Mouse (Mus musculus) lung, postnatal 0 days (tissue): ENCODE data around the gene Pdlim4. TPM values are rescaled to one million over a fixed set of nuclear protein-coding genes. Genes with fewer than 3 reads are reported as not detected.

Experiments used
- ATAC-seq: fragments of 200-750 bp; cut with Nextera tagmentation; 2 replicates; pipeline ENCODE4 v1.8.0; 2017; ENCODE audit warnings: moderate library complexity
- DNase-seq: peaks from one replicate; pipeline ENCODE4 v3.0.0-alpha.2; 2016; ENCODE audit warnings: low spot score
- H3K27ac ChIP-seq: fragments of 300-500 bp; sonication (generic); 2 replicates; pipeline ENCODE4 v1.5.1; 2014; ENCODE audit warnings: antibody characterized with exemption, mild to moderate bottlenecking, low read length, mixed read lengths
- H3K27me3 ChIP-seq: fragments of 300-500 bp; sonication (generic); replicated peaks from 2 replicates; pipeline ENCODE4 v1.6.1; 2014; ENCODE audit warnings: low read length, mixed read lengths; ENCODE audit not compliant: insufficient read depth
- H3K36me3 ChIP-seq: fragments of 300-500 bp; sonication (generic); 2 replicates; pipeline ENCODE4 v1.6.1; 2014; ENCODE audit warnings: low read length, mixed read lengths; ENCODE audit not compliant: insufficient read depth
- H3K4me1 ChIP-seq: fragments of 300-500 bp; sonication (generic); 2 replicates; pipeline ENCODE4 v1.6.1; 2014; ENCODE audit warnings: antibody characterized with exemption, low read depth, low read length, mixed read lengths; ENCODE audit not compliant: insufficient read depth
- H3K4me2 ChIP-seq: fragments of 300-500 bp; sonication (generic); replicated peaks from 2 replicates; pipeline ENCODE4 v1.6.1; 2014; ENCODE audit warnings: low read depth, mild to moderate bottlenecking, low read length, moderate library complexity, mixed read lengths
- H3K4me3 ChIP-seq: fragments of 300-500 bp; sonication (generic); 2 replicates; pipeline ENCODE4 v1.5.1; 2014; ENCODE audit warnings: low read depth, low read length
- H3K9ac ChIP-seq: fragments of 300-500 bp; sonication (generic); replicated peaks from 2 replicates; pipeline ENCODE4 v1.6.1; 2014; ENCODE audit warnings: low read depth, mild to moderate bottlenecking
- H3K9me3 ChIP-seq: fragments of 300-500 bp; sonication (generic); 2 replicates; pipeline ENCODE4 v1.6.1; 2016; ENCODE audit warnings: low read length, mixed read lengths
- CTCF ChIP-seq: IDR thresholded peaks from 2 replicates; pipeline ENCODE4 v1.5.1; 2016; ENCODE audit warnings: antibody characterized with exemption, mild to moderate bottlenecking
- EP300 ChIP-seq: IDR thresholded peaks from 2 replicates; pipeline ENCODE4 v1.6.1; 2016; ENCODE audit warnings: antibody characterized with exemption, mild to moderate bottlenecking, control low read depth
- WGBS: fragments of 180-500 bp; shearing (Covaris S2); extraction: QIAGEN DNeasy Blood & Tissue Kit; methylation state at CpG from one replicate; pipeline ENCODE4 v1.1.7; 2014; 5-methylcytosine and 5-hydroxymethylcytosine counted together
- polyA plus RNA-seq: library from polyadenylated mRNA; unstranded; fragments of >200 nt; fragmentation: Nextera tagmentation; extraction: Ambion mirVana; gene quantifications from 2 replicates; pipeline ENCODE4 v1.2.1, GENCODE M21; 2015

Gene Pdlim4
- polyA plus RNA-seq, 1 experiment from 2014 or later: 8.6 TPM

DNA sequence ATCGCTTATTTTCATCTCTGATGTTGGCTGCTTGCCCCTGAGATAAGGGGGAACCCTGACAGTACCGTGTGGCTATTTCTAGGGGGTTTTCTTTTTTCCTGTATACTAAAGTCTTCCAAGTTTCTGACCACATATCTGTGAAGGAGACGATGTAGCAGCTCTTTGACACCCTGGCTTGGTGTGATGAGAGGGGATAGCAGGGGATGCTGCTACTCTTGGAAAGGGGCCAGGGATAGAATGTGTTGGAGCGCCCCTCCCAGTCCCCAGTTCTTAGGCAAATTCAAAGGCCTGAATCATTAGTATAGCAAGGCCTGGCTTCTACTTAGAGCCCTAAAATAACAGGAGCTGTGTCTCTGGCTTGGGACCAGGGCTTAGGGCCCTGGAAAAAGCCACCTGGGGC, 44.5 kb upstream of the Pdlim4 start:
- Histone ChIP-seq H3K27me3 (no peaks in the 10 kb centered on the region), H3K36me3 (peaks cover 8% of the 10 kb centered on the region; the same call in 1 of the 2 replicates), H3K4me3 (no peak overlapping the region), H3K4me2 (peak overlapping the region; percentile 47), H3K9me3 (no peaks in the 10 kb centered on the region), H3K4me1 (peaks cover 9% of the 10 kb centered on the region; the same call in 1 of the 2 replicates), H3K9ac (0 out of 2 replicates have a peak overlapping the region, but pooled peaks have one; percentile 19), H3K27ac (peak overlapping the region; percentile 71)
- DNase-seq (peak; percentile 63), ATAC-seq (peak; percentile 23)
- TF ChIP-seq EP300 (0 out of 2 replicates have a peak, but pooled peaks have one; percentile 58), CTCF (no peak)
- WGBS: 17% methylated on average over 4 of the region's 4 CpGs

DNA sequence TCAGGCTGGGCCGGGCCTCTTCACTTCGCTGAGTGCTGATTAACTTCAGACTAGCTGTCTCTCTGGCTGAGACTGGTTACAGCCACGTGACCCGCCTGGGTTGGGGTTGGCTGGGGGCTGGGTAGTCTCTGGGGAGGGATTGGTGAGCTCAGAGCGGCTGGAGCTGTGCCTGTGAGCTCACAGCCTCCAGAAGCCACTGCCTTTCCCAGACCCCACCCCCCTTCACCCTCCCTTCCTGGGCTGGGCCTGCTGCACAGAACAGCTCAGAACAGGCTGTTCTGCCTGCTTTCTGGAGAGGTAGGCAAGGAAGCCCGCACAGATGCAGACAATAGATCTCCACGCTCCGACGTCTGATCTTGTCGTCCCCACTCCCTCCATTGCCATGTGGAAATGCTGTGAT, 44.1 kb upstream of the Pdlim4 start:
- Histone ChIP-seq H3K4me3 (no peak overlapping the region), H3K27ac (peak overlapping the region; percentile 71), H3K27me3 (no peaks in the 10 kb centered on the region), H3K9me3 (no peaks in the 10 kb centered on the region), H3K9ac (no peak overlapping the region), H3K4me1 (peaks cover 9% of the 10 kb centered on the region; the same call in 1 of the 2 replicates), H3K36me3 (peaks cover 8% of the 10 kb centered on the region; the same call in 1 of the 2 replicates), H3K4me2 (peak overlapping the region; percentile 47)
- ATAC-seq: peak; percentile 99
- TF ChIP-seq CTCF: no peak
- TF ChIP-seq EP300: peak; percentile 87; the same call in 1 of the 2 replicates
- 2% methylated on average over 10 of the region's 10 CpGs for WGBS
- peak; percentile 96 for DNase-seq

DNA sequence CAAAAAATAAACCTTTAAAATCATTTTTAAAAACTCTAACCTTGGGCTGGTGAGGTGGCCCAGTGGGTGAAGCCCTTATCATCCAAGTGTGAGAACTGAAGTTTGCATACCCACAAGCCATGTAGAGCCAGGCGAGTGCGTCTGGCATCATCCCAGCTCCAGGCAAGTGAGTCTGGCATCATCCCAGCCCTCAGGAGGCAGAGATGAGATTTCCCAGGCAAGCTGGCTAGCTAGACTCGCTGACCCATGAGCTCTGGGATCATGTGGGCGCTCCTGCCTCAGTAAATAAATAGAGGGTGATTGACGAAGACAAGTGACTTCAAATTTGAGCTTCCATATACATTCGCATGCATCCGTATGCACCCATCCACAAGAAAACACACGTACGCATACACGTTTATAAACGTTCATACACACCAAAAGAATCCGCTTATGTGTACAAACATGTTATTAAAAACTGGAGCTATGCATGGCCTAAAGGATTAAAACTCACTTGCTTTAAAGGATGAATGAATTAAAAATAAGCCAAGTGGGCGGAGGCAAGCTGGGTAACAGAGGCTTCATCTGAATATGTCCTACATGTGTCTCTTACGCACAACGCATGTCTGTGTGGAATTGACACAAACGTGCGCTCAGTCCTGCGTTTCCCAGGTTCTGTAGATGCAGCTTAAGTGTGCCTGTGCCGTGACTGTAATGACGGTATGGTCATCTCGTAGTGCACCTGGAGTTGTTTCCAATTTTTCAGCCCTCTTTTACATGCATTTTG, 43.3 kb upstream of the Pdlim4 start:
- H3K9ac ChIP-seq: no peak overlapping the region
- TF ChIP-seq EP300: no peak
- no peak for TF ChIP-seq CTCF
- H3K27me3 ChIP-seq: no peaks in the 10 kb centered on the region
- ATAC-seq (no peak), DNase-seq (peak; percentile 36)
- H3K4me1 ChIP-seq: peaks cover 11% of the 10 kb centered on the region; the same call in 1 of the 2 replicates
- H3K9me3 ChIP-seq: no peaks in the 10 kb centered on the region
- peak overlapping the region; percentile 47; the same call in 1 of the 2 replicates for H3K4me2 ChIP-seq
- H3K27ac ChIP-seq: peak overlapping the region; percentile 57; the same call in 1 of the 2 replicates
- H3K4me3 ChIP-seq: no peak overlapping the region
- 0 out of 2 replicates have a peak, but pooled peaks cover 3% of the 10 kb centered on the region for H3K36me3 ChIP-seq
- 64% methylated on average over 21 of the region's 21 CpGs for WGBS

DNA sequence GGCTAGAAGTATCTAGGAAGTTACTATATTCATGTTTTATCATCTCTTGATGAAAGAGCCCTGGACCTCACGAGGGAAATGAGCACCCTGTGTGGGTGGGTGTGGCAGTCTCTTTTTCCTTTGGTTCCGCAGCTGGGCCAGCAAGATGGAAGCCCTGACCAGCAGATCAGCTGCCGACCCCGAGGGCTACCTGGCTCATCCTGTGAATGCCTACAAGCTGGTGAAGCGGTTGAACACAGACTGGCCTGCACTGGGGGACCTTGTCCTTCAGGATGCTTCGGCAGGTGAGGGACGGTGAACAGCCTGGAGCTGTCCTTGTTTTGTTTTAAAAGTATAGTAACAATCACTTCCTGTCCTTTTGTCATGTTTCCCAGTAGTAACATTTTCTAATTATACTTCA, 42.5 kb upstream of the Pdlim4 start:
- TF ChIP-seq CTCF (no peak), EP300 (no peak)
- no peaks in the 10 kb centered on the region for H3K9me3 ChIP-seq
- no peaks in the 10 kb centered on the region for H3K27me3 ChIP-seq
- H3K4me2 ChIP-seq: no peak overlapping the region
- peaks cover 14% of the 10 kb centered on the region; the same call in 1 of the 2 replicates for H3K4me1 ChIP-seq
- WGBS: 84% methylated on average over 7 of the region's 7 CpGs
- no peak for DNase-seq
- no peak overlapping the region for H3K4me3 ChIP-seq
- H3K9ac ChIP-seq: no peak overlapping the region
- ATAC-seq: no peak
- no peaks in the 10 kb centered on the region for H3K36me3 ChIP-seq
- no peak overlapping the region for H3K27ac ChIP-seq

DNA sequence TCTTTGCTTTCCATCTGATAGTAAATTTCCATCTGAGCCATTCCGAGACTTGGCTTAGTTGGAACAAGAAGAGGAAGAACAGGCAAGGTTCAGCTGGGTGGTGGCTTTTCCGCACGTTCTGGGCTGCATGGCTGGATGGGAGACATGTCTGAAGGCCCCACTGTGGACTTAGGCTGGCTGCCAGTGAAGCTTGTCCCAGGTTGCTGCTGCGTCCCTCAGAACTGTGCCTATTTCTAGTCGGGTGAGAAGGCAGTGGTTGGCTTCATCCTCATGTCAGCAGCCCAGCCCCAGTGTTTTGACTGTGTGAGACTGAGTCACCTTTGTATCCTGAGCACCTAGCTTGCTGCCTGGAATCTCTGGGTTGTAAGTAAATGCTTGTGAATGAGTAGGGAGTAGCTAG, 40.1 kb upstream of the Pdlim4 start:
- Histone ChIP-seq H3K36me3 (no peaks in the 10 kb centered on the region), H3K9me3 (no peaks in the 10 kb centered on the region), H3K27ac (no peak overlapping the region), H3K4me3 (no peak overlapping the region), H3K4me1 (peaks cover 10% of the 10 kb centered on the region; the same call in 1 of the 2 replicates), H3K9ac (no peak overlapping the region), H3K27me3 (no peaks in the 10 kb centered on the region), H3K4me2 (no peak overlapping the region)
- ATAC-seq (no peak), DNase-seq (peak; percentile 44)
- TF ChIP-seq CTCF (no peak), EP300 (no peak)
- 49% methylated on average over 5 of the region's 5 CpGs for WGBS

DNA sequence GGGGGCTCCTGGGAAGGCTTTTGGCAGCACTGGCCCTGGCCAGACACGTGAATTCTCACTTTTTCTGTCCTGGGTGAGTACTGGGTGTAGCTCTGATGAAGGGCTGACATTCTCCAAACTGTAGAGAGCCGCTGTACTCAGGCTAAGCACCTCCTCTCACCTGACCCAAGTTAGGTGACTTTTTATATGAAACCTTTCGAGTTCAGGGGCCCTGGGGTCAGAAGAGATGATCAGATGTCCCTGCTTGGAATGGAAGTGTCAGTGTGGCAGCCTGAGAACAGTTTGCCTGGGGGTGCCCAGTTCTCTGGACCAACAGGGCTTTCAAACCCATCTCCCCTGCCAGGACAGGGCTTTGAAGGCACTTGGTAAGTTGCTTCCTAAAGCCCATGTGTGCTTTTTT, 39.3 kb upstream of the Pdlim4 start:
- Histone ChIP-seq H3K4me1 (peaks cover 5% of the 10 kb centered on the region; the same call in 1 of the 2 replicates), H3K27ac (peak overlapping the region; percentile 43; the same call in 1 of the 2 replicates), H3K36me3 (no peaks in the 10 kb centered on the region), H3K27me3 (no peaks in the 10 kb centered on the region), H3K4me2 (no peak overlapping the region), H3K9me3 (no peaks in the 10 kb centered on the region), H3K4me3 (no peak overlapping the region), H3K9ac (no peak overlapping the region)
- DNase-seq (no peak), ATAC-seq (no peak)
- TF ChIP-seq CTCF: no peak
- no peak for TF ChIP-seq EP300
- WGBS: 52% methylated on average over 3 of the region's 3 CpGs
